Mouse (Mus musculus) hindbrain, embryonic 12.5 days (tissue): ENCODE data around the gene Mrpl16. TPM values are rescaled to one million over a fixed set of nuclear protein-coding genes. Genes with fewer than 3 reads are reported as not detected.

Experiments used
- ATAC-seq: fragments of 200-750 bp; cut with Nextera tagmentation; 2 replicates; pipeline ENCODE4 v1.8.0; 2017; ENCODE audit warnings: moderate TSS enrichment; ENCODE audit not compliant: low FRiP score
- H3K27ac ChIP-seq: fragments of 300-500 bp; sonication (generic); 2 replicates; pipeline ENCODE4 v1.5.1; 2016; ENCODE audit warnings: mild to moderate bottlenecking
- H3K27me3 ChIP-seq: fragments of 300-500 bp; sonication (generic); 2 replicates; pipeline ENCODE4 v1.6.1; 2016; ENCODE audit warnings: mild to moderate bottlenecking
- H3K36me3 ChIP-seq: fragments of 300-500 bp; sonication (generic); 2 replicates; pipeline ENCODE4 v1.6.1; 2016; ENCODE audit warnings: mild to moderate bottlenecking
- H3K4me1 ChIP-seq: fragments of 300-500 bp; sonication (generic); 2 replicates; pipeline ENCODE4 v1.6.1; 2016
- H3K4me2 ChIP-seq: fragments of 300-500 bp; sonication (generic); replicated peaks from 2 replicates; pipeline ENCODE4 v1.6.1; 2016; ENCODE audit warnings: mild to moderate bottlenecking
- H3K4me3 ChIP-seq: fragments of 300-500 bp; sonication (generic); 2 replicates; pipeline ENCODE4 v1.5.1; 2016; ENCODE audit warnings: mild to moderate bottlenecking
- H3K9ac ChIP-seq: fragments of 300-500 bp; sonication (generic); 2 replicates; pipeline ENCODE4 v1.6.1; 2016; ENCODE audit warnings: mild to moderate bottlenecking, moderate library complexity
- H3K9me3 ChIP-seq: fragments of 300-500 bp; sonication (generic); replicated peaks from 2 replicates; pipeline ENCODE4 v1.6.1; 2016; ENCODE audit warnings: mild to moderate bottlenecking
- WGBS: fragments of 180-500 bp; shearing (Covaris S2); methylation state at CpG from one replicate; pipeline ENCODE4 v1.1.7; 2016; 5-methylcytosine and 5-hydroxymethylcytosine counted together
- polyA plus RNA-seq: library from polyadenylated mRNA; unstranded; fragments of >200 nt; fragmentation: Nextera tagmentation; extraction: Ambion mirVana; gene quantifications from 2 replicates; pipeline ENCODE4 v1.2.1, GENCODE M21; 2016

Mrpl16 gene
- polyA plus RNA-seq, 1 experiment from 2014 or later: 41.7 TPM

GRCm38 (mm10) chr19:11820211-11820610 lies 50.0 kb downstream of the Mrpl16 start:
- Histone ChIP-seq H3K36me3 (no peaks in the 10 kb centered on the region), H3K27me3 (peaks cover 44% of the 10 kb centered on the region), H3K9ac (no peak overlapping the region), H3K9me3 (no peaks in the 10 kb centered on the region), H3K27ac (no peak overlapping the region), H3K4me2 (peak overlapping the region; percentile 88), H3K4me1 (peaks cover 15% of the 10 kb centered on the region; the same call in 1 of the 2 replicates), H3K4me3 (peak overlapping the region; percentile 74)
- 37% methylated on average over 6 of the region's 6 CpGs for WGBS
- no peak for ATAC-seq

- H3K4me1 ChIP-seq: peaks cover 13% of the 10 kb centered on the region; the same call in 1 of the 2 replicates
- ATAC-seq: no peak
- no peak overlapping the region for H3K4me3 ChIP-seq
- no peaks in the 10 kb centered on the region for H3K36me3 ChIP-seq
- no peak overlapping the region for H3K27ac ChIP-seq
- no peak overlapping the region for H3K9ac ChIP-seq
- WGBS: 32% methylated on average over 4 of the region's 4 CpGs
- H3K4me2 ChIP-seq: no peak overlapping the region
- peaks cover 16% of the 10 kb centered on the region for H3K27me3 ChIP-seq
- no peaks in the 10 kb centered on the region for H3K9me3 ChIP-seq
These were observed 53.3 kb downstream of the Mrpl16 start for GRCm38 (mm10) chr19:11823346-11824065.

Other genes with a start within 250 kb of the Mrpl16 start
- 0.16 TPM in 1 of 2 replicates, not detected in the other for gene Ms4a4d, start 233.6 kb upstream of the Mrpl16 start, polyA plus RNA-seq
- 2.2 and 3.1 TPM in 2 replicates for gene Ms4a6d, start 165.5 kb upstream of the Mrpl16 start, polyA plus RNA-seq
- gene Ms4a2, start 146.7 kb upstream of the Mrpl16 start, polyA plus RNA-seq: not detected in 2 replicates
- 0.25 TPM in 1 of 2 replicates, not detected in the other for gene Ms4a3, start 129.5 kb upstream of the Mrpl16 start, polyA plus RNA-seq
- not detected in 2 replicates for gene Oosp2, start 109.8 kb upstream of the Mrpl16 start, polyA plus RNA-seq
- gene Oosp1, start 79.2 kb upstream of the Mrpl16 start, polyA plus RNA-seq: not detected in 2 replicates
- gene Oosp3, start 73.3 kb upstream of the Mrpl16 start, polyA plus RNA-seq: not detected in 2 replicates
- not detected in 2 replicates for gene Gif, start 22.8 kb upstream of the Mrpl16 start, polyA plus RNA-seq
- 8.6 TPM in 2 replicates for gene Stx3, start 49.0 kb downstream of the Mrpl16 start, polyA plus RNA-seq
- gene Olfr1417, start 68.8 kb downstream of the Mrpl16 start, polyA plus RNA-seq: not detected in 2 replicates
- gene Olfr1418, start 90.7 kb downstream of the Mrpl16 start, polyA plus RNA-seq: not detected in 2 replicates
- 0.20 TPM in 1 of 2 replicates, not detected in the other for gene Olfr1419, start 104.7 kb downstream of the Mrpl16 start, polyA plus RNA-seq
- 0.09 TPM in 1 of 2 replicates, not detected in the other for gene Olfr1420, start 116.2 kb downstream of the Mrpl16 start, polyA plus RNA-seq
- gene Patl1, start 142.0 kb downstream of the Mrpl16 start, polyA plus RNA-seq: 23.9 and 24.0 TPM in 2 replicates
- 5.4 and 5.5 TPM in 2 replicates for gene Osbp, start 195.6 kb downstream of the Mrpl16 start, polyA plus RNA-seq